Mouse (Mus musculus): ENCODE measurements around the gene Birc3. TPM values are rescaled to one million over a fixed set of nuclear protein-coding genes. Genes with fewer than 3 reads are reported as not detected.
"Not testable (repeated sequence)": the region's sequence is repeated elsewhere in the genome, so short reads cannot be mapped to it uniquely, and the experiment has no call there.

The Birc3 gene
- total RNA-seq (2021) (10 to 100 TPM; 17.3 to 26.1 TPM), polyA plus RNA-seq (2012; rRNA removed) (3.1 and 3.7 TPM in 2 replicates)
- long read RNA-seq, partial matches to known transcripts = 2 of 5 reads
- long read RNA-seq, other reads (novel, unspliced or antisense) = 1 of 5 reads

DNA sequence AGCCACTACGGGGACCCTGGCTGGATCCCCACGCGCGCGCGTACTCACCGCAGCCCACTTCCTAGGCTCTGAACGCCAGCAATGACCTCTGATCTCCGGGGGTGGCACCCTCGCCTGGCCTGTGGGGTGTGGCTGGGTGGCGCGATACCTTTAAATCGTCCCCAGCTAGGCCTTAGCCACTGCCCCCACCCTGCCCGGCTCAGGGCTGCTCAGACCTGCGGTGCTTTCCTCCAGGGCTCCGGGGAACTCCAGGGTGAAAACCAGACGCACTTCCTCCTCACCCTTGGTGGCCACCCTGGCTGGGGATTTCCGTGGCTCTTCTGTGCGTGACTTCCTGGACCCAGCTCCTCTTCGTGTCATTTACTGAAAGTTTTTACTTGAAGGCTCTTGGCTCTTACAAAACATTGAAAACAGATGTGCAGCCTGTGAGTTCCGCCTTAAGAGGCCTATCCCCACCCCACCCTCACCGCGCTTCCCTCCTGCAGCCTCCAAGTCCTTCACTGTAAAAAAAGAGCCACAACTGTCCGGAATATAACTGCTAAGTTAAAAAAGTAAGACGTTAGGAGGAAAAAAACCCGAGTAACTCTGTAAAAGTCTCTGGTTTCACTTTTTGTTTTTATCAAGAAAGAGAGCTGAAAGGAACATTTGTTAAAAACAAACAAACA lies at the start of gene Birc3:
Birc3 (minus strand) TSS at position 412 of the 665 bp plus-strand sequence.
- peak; percentile 91 for DNase-seq

DNA sequence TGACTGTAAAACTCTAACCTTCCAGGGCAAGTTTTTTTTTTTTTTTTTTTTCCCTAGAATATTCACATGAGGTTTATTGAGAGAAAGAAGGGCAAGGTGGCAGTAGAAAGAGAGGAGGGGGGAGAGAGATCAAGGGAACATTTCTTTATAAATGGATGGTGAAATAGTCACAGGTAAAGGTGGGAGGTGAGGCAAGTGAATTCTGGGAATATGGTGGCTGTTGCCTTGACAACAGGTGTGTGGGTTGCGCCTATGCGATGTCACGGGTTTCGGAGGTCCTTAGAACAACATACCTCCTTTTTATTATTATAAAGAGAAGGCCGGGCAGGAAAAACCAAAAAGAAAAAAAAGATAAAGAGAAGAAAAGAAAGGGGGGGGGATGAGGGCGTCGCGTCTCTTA lies 41.9 kb upstream of the Birc3 start:
- no peak for DNase-seq

GRCm38 (mm10) chr9:7914487-7914886 lies 41.5 kb upstream of the Birc3 start:
- DNase-seq = peak; percentile 63

- DNase-seq = no peak
These were observed 41.0 kb upstream of the Birc3 start for GRCm38 (mm10) chr9:7913953-7914352.

DNA sequence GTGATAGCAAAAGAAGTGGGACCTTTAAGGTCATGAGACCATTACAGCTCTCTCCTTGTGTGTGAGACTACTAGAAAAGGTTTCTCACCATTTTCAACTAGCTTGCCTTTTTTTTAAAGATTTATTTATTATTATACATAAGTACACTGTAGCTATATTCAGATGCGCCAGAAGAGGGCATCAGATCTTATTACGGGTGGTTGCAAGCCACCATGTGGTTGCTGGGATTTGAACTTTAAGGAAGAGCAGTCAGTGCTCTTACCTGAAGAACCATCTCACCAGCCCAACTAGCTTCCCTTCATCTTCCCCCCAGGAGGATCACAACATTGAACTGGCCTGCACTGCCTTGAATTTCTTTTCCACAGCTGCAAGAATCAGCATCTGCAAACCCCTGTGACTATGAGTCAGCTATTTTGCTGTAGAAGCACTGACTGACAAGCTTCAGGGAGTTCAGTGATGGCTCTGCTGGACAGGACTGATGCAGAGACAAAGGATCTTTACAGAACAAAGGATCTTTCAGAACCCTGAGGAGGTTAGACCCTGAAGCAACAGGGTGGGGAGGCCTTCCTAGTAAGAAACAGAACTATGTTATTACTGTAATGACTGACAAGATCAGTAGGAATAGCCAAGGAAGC lies 34.5 kb upstream of the Birc3 start:
- DNase-seq = no peak

GRCm38 (mm10) chr9:7906564-7906963 lies 33.6 kb upstream of the Birc3 start:
- no peak for DNase-seq

GRCm38 (mm10) chr9:7903825-7904224 lies 30.8 kb upstream of the Birc3 start:
- DNase-seq = no peak

DNA sequence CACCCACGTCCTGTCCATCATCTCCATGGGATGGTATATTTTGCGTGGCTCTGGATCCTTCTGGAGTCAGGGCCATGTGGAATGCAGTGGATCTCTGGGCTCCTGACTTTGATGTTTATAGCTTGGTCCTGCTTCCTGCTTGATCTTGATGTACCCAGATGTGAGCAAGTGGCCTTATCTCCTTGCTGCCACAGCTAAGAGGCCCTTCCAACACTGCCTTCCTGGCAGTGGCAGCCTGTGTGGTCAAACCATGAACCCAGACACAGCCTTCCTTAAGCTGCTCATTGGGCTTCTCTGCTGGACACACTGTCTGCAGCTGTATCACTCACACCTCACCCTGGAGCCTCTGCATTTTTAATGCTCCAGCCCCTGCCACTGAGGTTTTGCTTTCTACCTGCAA lies 30.3 kb upstream of the Birc3 start:
- no peak for DNase-seq

DNA sequence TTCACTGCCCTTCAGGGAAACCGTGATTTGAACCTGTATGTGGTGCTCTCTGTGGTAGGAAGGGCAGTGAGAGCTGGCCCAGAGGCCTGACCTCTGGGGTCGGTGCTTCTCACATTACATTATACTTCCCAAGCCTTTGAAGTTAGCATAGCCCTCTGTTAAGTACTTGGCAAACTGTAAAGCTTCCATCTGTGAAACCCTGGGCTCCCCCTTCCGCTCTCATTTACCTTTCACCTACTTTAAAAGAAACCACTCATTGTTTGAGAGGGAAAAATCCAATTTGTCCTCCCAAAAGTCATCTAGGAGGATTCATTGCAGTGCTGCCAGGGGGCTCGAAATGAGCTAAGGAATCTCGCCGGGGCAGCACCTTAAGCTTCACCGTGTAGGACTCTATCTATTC lies 29.3 kb upstream of the Birc3 start:
- no peak for DNase-seq

DNA sequence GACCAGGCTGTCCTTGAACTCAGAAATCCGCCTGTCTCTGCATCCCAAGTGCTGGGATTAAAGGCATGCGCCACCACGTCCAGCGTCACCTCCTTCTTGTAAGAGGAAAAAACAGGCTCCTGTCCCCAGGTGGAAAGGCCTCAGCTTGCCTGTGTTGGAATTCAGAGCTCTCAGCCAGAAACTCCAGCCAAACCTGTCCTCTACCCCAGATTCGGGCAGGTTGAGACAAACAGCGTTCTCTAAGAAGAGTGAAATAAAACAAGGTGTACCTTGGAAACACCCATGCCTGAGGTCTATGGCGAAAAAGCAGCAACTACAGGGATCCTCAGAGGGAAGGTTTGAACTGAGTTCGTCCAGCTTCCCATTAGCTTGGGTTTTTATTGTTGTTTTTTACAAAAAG lies 28.0 kb upstream of the Birc3 start:
- no peak for DNase-seq

DNA sequence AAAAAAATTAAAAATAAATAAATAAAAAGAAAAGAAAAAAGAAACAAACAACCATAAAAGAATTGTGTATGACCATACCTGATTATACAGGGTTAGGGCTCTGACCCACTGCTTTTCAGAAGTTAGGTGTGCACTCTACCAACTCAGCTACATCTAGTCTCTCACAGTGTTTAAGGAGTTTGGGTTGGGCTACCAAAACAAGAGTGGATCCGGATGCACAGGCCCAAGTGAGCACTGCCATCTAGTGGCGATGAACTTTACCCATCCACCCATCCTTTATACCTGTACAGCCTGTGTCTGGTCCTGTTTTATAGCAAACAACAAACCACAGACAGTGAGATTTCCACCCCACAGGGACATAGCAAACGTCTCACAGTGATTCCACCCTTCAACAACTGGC lies 24.5 kb upstream of the Birc3 start:
- peak; percentile 74 for DNase-seq

GRCm38 (mm10) chr9:7891796-7892195 lies 18.8 kb upstream of the Birc3 start:
- DNase-seq = not testable (repeated sequence)

DNA sequence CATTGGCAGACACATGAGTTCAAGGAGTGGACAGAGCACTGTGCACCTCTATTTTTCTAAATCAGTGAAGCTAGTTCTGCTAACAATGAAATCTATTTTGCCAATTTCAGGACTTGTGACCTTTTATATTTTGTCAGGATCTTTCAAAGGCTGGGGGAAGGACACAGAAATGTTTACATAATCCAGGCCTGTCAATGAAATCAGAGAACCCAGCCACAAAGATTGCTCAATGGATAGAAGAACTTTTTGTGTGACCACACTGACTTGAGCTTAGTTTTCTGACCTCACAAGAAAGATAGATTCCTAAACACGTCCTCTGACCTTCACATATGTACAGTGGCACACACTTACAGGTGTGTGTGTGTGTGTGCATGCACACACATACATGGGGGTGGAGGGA lies 18.2 kb upstream of the Birc3 start:
- DNase-seq = peak; percentile 23

GRCm38 (mm10) chr9:7884346-7884745 lies 11.4 kb upstream of the Birc3 start:
- no peak for DNase-seq

DNA sequence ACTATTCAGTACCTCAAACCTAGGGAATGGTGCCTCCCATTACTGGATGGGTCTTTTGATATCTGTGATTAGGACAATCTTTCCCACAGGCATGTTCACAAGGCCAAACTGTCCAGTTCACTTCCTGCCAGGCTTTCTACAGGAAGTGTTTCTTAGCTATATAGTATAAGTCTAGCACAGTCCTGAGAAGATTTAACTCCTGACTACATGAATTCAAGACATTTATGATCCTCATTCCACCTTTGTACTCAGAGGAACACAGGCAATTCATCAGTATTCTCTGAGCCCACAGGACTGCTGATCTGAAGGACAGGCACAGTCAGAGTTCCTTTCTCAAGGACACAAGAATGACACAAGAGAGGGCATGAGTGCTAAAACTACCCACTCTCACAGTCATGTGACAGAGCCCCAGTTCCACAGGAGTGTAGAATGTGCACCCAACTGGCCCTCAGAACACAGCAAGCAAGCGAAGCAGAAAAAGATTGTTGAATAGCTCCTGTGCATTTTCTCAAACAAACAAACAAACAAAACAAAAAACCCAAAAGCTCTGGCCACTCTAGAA lies 9.4 kb upstream of the Birc3 start:
- peak; percentile 57 for DNase-seq

GRCm38 (mm10) chr9:7873511-7874211 lies 675 bp upstream of the Birc3 start:
- DNase-seq = no peak

- no peak for DNase-seq
These were observed 777 bp downstream of the Birc3 start for GRCm38 (mm10) chr9:7872044-7872774.

DNA sequence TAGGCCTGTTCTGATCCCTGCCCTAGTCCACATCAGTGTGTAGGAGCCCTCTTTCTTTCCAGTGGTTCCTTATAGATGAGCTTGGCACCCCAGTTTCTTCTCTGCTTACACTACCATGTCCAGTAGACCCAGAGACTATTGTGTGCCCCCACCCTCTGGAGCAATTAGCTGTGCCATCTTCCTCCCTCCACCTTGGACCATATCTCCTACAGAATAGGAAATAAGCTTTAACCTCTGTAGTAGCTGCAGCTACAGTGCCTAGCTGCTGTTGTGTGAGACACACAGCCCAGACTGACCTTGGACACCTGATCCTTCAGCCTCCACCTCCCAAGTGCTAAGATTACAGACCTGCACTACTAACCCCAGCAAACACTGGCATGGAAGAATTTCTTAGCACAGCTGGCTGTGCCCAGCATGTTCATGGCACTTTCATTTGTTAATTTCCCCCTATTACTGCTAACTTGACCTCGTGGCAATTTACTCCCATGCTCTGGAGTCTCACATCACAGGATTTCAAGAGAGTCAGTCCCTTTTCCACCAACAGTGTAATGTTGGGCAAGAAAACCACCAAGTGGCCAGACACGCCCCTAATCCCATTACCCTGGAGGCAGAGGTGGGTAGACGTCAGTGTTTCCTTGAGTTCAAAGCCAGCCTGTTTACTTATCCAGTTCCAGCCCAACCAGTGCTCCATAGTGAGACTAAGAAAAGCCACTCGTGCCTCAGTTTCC lies 1.5 kb downstream of the Birc3 start:
- DNase-seq = no peak

GRCm38 (mm10) chr9:7870556-7871315 lies 2.2 kb downstream of the Birc3 start:
- no peak for DNase-seq

- no peak for DNase-seq
These were observed 4.0 kb downstream of the Birc3 start for GRCm38 (mm10) chr9:7868838-7869491.

Measured in adrenal gland, adult 2 months (tissue).